Mouse (Mus musculus) CH12.LX (cell line): Measurements from ENCODE around the gene Med11.

Experiments used
- BHLHE40 ChIP-seq: IDR thresholded peaks from 2 replicates; pipeline ENCODE4 v1.6.1; 2011; ENCODE audit warnings: mild to moderate bottlenecking, low read depth, low read length, improper control_type of control experiment
- CTCF ChIP-seq, 2 experiments: IDR thresholded peaks in 1 of 2; conservative IDR thresholded peaks in 1 of 2; 2 replicates each; pipeline ENCODE4 v1.5.1; 2011 to 2012; ENCODE audit warnings: low read depth in 2 of 2, low read length in 2 of 2, improper control_type of control experiment in 1 of 2, inconsistent platforms in 1 of 2, mild to moderate bottlenecking in 1 of 2, moderate library complexity in 1 of 2
- ETS1 ChIP-seq: conservative IDR thresholded peaks from 2 replicates; pipeline ENCODE4 v1.6.1; 2012; ENCODE audit warnings: low read depth, mild to moderate bottlenecking, inconsistent platforms, low read length, improper control_type of control experiment, moderate library complexity
- IRF4 ChIP-seq: IDR thresholded peaks from 2 replicates; pipeline ENCODE4 v1.6.1; 2014; ENCODE audit warnings: low read depth, mild to moderate bottlenecking, inconsistent platforms, low read length, improper control_type of control experiment
- PAX5 ChIP-seq: IDR thresholded peaks from 2 replicates; pipeline ENCODE4 v1.6.1; 2012; ENCODE audit warnings: low read length, inconsistent platforms, mixed read lengths
- POLR2A ChIP-seq: IDR thresholded peaks from 2 replicates; pipeline ENCODE4 v1.6.1; 2011; ENCODE audit warnings: low read depth, mild to moderate bottlenecking, improper control_type of control experiment, low read length
- TCF12 ChIP-seq: IDR thresholded peaks from 2 replicates; pipeline ENCODE4 v1.6.1; 2014; ENCODE audit warnings: low read depth, mild to moderate bottlenecking, inconsistent platforms, low read length, improper control_type of control experiment
- ZC3H11A ChIP-seq: IDR thresholded peaks from 2 replicates; pipeline ENCODE4 v1.6.1; 2012; ENCODE audit warnings: low read depth, mild to moderate bottlenecking, inconsistent platforms, low read length, improper control_type of control experiment
- ZKSCAN1 ChIP-seq: IDR thresholded peaks from 2 replicates; pipeline ENCODE4 v1.6.1; 2012; ENCODE audit warnings: low read depth, inconsistent platforms, low read length, improper control_type of control experiment, borderline replicate concordance

- TF ChIP-seq CTCF (conservative IDR thresholded peaks at IDR 0.05 in 1 of 2, IDR thresholded peaks at IDR 0.05 in 1 of 2; ENCODE audit: low read depth in 2 of 2, low read length in 2 of 2) = no peak
- TF ChIP-seq POLR2A = no peak
- TF ChIP-seq BHLHE40 = no peak
- no peak for TF ChIP-seq ZKSCAN1
- no peak for TF ChIP-seq TCF12
- no peak for TF ChIP-seq PAX5
- no peak for TF ChIP-seq IRF4
- no peak for TF ChIP-seq ZC3H11A
- no peak for TF ChIP-seq ETS1
Observed at GRCm38 (mm10) chr11:70474872-70475534, 23.3 kb downstream of the Med11 start.
